Mouse (Mus musculus): ENCODE data around the gene Inafm1.
A peak's percentile ranks its signal among the peaks of the same experiment; 100 is the strongest.
"Not testable (repeated sequence)": the region's sequence is repeated elsewhere in the genome, so short reads cannot be mapped to it uniquely, and the experiment has no call there.

Gene Inafm1

DNA sequence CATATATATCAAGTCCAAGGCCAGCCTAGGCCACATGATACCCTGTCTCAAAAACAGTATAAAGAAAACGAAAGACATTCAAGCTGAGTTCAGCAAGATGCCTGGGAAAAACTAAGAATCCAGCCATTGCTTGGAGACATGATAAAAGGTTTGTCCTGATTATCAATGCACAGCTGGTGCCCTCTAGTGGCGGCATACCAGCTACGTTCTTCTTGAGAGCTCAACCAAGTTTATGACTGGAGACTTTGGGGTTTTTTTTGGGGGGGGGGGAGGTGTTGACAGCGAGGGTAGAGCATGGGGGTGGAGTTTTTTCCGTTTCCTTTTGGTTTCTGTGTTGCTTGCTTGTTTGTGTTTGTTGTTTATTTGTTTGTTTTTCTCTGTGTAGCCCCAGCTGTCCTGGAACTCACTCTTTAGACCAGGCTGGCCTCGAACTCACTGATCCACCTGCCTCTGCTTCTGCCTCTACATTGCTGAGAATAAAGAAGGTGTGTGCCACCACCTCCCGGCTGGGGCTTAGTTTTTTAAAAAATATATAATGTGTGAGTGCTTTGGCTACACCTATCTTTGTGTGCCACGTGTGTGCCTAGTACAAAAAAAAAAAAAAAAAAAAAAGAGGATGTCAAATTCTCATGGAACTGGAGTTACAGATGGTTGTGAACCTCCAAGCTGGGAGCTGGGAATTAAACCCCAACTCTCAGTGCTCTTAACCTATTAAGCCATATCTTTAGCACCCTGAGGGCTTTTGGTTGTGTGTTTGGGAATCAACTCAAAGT, 10.2 kb downstream of the Inafm1 start:
- DNase-seq (ENCODE audit: low read depth, low spot score) = peak; percentile 86

DNA sequence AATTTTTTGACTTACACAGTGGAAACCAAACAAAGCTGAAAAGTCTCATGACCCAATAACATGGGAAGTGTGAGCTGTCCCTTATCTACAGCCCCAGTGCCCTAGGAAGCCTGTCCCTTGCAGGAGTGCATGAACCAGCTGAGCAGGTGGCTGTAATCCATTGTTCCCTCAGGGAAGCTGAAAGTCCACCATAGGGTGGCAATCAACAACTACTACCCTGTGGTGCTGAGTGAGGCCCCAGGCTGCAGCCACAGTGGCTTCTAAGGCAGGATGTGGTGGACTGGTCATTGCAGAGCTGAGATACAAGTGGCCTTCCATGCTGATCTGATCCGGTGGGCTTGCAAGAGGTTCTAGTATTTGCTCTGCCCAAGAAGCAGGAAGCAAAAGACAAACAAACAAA, 12.3 kb downstream of the Inafm1 start:
- DNase-seq (ENCODE audit: low read depth, low spot score) = no peak

DNA sequence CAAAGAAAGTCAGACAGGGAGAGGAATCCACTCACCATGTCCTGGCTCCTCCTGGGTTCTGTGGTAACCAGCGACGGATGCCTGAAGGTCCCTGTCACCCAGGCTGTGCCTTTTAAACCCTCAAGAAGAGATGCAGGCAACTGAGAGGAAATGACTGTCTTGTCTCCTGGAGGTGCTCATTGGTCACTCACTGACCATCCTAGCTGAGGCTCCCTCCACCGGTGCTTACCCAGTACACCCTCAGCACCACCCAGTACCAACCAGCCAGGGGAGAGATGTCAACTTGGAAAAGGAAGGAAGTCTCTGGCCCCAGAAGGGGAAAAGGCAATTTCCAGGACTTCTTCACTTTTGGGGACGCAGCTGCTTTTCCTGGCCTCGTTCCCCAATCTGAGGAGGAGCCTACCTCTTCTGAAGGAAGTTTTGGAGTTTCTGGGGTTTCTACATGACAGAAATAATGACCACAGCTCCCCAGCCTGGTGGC, 14.3 kb downstream of the Inafm1 start, which contains the start of gene C5ar1:
Gene C5ar1 (minus strand): TSS at position 431 of the 481 bp plus-strand sequence.
- DNase-seq (ENCODE audit: low read depth, low spot score) = no peak

DNA sequence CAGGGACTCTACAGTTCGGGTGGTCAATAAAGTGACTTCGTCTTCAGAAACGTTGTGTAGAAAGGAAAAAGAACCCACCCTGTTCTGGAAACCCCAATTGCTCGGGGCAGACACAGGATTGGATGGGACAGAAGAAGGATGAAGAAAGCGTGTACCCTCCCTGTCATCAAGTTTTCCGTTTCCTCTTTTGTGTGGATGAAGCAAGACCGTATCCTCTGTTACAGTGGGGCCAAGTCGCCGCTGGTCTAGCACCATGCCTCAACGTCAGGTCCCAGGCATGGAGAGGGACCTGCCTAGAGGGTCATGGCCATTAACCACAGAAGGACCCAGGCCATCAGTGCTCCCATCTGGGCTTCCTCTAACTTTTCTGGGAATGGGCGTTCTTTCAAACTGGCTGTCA, 15.6 kb downstream of the Inafm1 start:
- no peak for DNase-seq (ENCODE audit: low read depth, low spot score)

DNA sequence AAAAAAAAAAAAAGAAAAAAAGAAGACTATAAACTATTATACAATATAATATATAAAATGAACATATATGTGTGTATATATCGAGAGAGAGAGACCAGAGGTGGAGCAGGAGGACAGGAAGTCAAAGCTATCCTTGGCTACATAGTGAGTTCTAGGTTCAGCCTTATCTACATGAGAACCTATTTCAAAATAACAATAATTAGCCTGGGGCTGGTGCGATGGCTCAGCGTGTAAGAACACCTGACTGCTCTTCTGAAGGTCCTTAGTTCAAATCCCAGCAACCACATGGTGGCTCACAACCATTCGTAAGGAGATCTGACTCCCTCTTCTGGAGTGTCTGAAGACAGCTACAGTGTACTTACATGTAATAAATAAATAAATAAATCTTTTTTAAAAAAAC, 17.5 kb downstream of the Inafm1 start:
- DNase-seq (ENCODE audit: low read depth, low spot score) = not testable (repeated sequence)

DNA sequence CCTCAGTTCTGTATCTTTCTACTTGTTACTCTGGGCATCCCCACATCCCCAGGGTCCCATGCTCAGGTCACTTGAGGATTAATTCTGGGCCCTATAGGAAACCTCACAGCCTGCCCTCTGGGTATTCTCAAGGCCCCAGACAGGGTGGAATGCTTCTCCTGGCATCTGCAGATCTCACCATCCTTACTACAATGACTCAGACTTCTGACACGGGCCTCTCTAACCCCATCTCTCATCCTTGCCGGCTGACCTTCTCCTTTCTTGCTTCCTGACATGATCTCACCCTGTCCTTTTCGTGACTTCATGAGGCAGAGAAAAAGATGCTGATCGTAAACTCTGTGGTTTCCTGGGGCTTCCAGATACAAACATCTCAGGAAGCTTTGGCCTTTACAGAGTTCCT, 19.2 kb downstream of the Inafm1 start:
- DNase-seq (ENCODE audit: low read depth, low spot score) = no peak

DNA sequence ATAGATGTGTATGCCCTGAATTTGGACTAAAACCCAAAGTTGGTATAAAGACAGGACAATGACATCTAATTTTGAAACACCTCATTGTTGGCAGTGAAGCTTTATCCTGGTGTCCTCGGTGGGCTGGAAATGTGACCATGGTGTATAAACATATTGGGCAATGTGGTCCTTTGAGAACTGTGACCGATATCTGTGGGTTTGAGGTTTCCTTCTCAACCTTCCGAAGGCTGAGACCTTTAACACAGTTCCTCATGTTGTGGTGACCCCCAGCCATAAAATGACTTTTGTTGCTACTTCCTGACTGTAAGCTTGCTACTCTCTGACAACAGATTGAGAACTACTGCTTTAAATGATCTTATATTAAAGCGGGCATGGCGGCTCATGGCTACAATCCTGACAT, 22.7 kb downstream of the Inafm1 start:
- no peak for DNase-seq (ENCODE audit: low read depth, low spot score)

DNA sequence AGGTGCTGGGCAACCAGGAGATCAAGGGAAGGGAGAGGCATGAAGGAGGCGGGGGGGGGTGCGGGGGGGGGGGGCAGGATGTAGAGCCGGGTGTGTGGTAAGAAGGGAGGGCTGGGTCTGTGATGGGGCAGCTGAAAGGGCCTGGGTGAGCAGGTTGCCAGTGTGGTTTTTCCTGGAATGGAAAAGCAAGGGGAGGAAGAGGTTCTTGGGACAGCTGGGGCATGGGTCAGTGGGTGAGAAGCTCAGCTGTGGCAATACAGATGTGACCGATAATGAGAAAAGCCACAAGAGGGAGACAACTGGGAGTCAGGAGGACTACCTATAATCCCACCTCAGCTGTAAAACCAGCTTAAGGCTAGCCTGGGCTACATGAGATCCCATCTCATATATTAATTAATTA, 27.5 kb downstream of the Inafm1 start:
- DNase-seq (ENCODE audit: low read depth, low spot score) = no peak

DNA sequence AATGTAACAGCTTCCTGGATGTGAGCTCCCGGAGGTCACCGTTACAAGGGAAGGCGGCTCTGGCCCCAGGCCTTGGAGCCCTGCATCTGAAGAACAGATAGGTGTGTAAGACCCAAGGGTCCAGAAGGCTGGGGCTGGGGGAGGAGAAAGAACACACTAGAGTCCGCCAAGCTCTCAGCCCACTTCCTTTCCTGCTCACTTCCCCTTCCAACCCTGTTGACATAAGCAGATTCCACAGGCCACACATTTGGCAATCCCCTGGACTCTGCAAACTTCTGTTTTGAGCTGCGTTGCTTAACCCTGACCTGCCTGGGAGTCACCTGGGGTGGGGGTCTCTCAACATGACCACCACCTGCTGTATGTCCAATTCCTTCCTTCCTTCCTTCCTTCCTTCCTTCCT, 29.4 kb downstream of the Inafm1 start, which contains the start of gene C5ar2:
Gene C5ar2 (minus strand): TSS at position 88 of the 400 bp plus-strand sequence.
- DNase-seq (ENCODE audit: low read depth, low spot score) = no peak

DNA sequence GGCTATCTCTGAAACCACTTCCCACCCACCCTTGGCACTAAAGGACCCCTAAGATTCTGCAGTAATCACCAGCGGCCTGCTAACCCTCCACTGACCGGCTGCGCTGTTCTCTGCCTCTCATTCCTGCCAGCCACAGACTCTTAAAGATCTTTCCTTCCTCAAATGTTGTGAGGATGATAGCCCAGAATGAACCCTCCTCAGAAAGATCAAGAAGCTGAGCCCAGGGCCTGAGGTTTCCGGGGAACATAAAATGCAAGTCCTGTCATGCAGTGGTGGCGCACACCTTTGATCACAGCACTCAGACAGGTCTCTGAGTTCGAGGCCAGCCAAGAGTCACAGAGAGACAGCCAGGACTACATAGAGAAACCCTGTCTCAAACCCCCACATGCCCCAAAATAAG, 31.2 kb downstream of the Inafm1 start:
- DNase-seq (ENCODE audit: low read depth, low spot score) = no peak

DNA sequence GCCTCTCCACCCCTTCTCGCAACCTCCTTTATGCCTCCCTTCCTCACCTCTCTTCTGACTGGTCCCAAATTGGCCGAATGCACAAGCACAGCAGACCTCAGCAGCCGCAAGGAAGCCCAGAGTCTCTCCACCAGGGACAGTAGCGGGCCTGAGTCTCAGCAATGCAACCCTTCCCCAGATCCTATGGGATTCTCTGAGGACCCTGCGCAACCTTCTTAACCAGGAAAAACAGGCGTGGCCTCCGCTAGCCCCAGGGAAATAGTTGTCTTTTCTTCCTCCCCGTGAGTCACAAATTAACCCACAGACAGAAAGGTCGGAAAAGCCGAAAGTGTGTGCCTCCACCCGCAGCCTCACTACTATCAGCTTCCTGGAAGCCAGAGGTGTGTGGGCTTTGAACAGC, 31.6 kb downstream of the Inafm1 start:
- no peak for DNase-seq (ENCODE audit: low read depth, low spot score)

DNA sequence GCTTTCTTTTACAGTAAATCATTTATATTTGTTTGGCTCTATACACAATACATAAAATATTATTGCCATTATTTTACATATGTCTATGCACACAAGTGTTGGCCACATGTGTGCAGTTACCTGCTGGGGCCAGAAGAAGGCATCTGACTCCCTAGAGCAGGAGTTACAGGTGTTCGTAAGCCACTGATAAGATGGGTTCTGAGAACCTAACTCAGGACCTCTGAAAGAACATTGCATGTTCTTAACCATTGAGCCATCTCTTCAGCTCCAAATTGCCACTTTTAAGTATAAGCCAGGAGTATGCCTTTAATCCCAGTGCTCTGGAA, 32.5 kb downstream of the Inafm1 start:
- no peak for DNase-seq (ENCODE audit: low read depth, low spot score)

DNA sequence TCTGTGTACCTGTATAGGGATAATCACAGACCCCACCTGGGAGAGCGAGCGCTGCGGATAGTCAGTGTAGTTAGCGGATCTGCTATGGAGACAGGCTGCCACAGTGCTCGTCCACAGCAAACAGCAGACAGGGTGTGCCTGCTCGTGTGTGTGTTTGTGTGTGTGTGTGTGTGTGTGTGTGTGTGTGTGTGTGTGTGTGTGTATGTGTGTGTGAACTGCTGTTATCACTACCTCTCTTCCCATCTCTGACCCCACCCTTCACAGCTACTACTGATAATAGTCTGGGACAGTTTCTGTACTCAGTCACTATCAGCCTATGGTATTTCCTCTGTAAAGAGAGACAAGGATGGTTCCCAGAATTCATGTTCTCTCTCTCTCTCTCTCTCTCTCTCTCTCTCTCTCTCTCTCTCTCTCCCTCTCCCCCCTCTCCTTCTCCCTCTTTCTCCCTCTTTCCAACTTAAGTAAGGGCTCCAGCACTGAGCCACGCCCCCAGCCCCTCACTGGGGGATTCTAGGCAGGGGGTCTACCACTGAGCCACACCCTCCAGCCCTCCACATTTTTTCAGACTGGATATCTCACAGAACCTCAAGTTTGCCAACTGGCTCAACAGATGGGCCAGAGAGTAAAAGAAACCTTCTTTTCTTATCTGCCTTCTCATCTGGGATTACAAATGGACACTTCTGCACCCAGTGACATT, 33.0 kb downstream of the Inafm1 start:
- no peak for DNase-seq (ENCODE audit: low read depth, low spot score)

DNA sequence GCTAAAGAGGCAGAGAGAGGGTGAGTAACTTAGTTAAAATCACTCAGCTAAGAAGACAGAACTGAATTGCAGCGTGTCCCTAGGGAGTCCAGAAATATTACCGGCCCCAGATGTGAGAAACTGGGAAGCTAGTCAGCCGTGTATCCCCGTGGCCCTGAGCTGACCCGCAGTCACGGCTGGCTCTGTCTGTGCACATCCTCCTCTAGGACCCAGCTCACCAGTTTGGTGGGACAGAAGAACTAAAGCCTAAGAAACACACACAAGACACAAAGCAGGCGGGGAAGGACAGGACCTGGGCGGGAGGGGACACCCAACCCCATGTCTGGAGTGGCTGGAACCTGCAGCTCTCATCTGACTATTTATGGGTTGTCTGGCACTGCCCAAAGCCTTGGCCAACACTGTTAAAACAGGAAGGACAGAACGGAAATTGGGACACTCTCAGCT, 33.8 kb downstream of the Inafm1 start:
- no peak for DNase-seq (ENCODE audit: low read depth, low spot score)

DNA sequence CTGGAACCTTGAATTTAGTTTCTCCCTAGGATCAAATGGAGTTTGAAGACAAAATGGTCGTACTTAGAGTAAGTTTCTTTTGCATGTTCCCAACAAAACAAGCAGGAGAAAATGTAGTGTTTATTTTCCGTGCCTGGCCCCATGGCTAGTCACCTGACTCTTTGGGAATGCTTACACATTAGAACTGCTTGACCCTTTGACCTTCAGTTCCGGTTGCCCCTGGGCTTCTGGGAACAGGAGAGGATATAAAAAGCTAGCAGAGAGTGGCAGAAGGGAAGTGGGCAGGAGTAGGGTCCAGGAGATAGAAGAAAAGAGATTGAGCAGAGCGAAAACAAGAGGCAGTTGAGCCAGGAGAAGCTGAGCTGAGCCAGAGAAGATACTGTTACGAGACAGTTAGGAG, 43.5 kb downstream of the Inafm1 start:
- DNase-seq (ENCODE audit: low read depth, low spot score) = no peak
